ENCODE assay signal across 8 mouse cellular contexts in genomic region chr1:82834572-82834971, GRCm38 (mm10). TPM values are rescaled to one million over a fixed set of nuclear protein-coding genes. Genes with fewer than 3 reads are reported as not detected.
A peak's percentile ranks its signal among the peaks of the same experiment; 100 is the strongest.
DNase-seq lines count a peak whose midpoint lies in the region; ATAC-seq and TF ChIP-seq lines count a peak whose summit lies in the region.

No protein-coding gene starts in this region.

- H3K4me2 ChIP-seq in lung, postnatal 0 days (replicated peaks; ENCODE audit: low read depth, low read length), result no peak overlapping the region
- peak overlapping the region; percentile 71 for H3K4me2 ChIP-seq in liver, embryonic 15.5 days

- 44% methylated on average over 8 of the region's 8 CpGs for WGBS in lung, postnatal 0 days
- 17% methylated on average over 8 of the region's 8 CpGs for WGBS in liver, embryonic 15.5 days (ENCODE audit: insufficient replicate concordance)

- peaks cover 4% of the 10 kb centered on the region; the same call in 1 of the 2 replicates for H3K4me1 ChIP-seq in lung, postnatal 0 days (ENCODE audit: insufficient read depth, low read depth, low read length)
- peaks cover 93% of the 10 kb centered on the region for H3K4me1 ChIP-seq in erythroblast, embryonic 14.5 days (ENCODE audit: control insufficient read depth)
- H3K4me1 ChIP-seq in liver, embryonic 15.5 days (replicated peaks), result peaks cover 86% of the 10 kb centered on the region

- no peaks in the 10 kb centered on the region for H3K36me3 ChIP-seq in lung, postnatal 0 days (ENCODE audit: insufficient read depth, low read length)
- peaks cover 36% of the 10 kb centered on the region for H3K36me3 ChIP-seq in erythroblast, embryonic 14.5 days (ENCODE audit: control insufficient read depth)
- no peaks in the 10 kb centered on the region for H3K36me3 ChIP-seq in liver, embryonic 15.5 days (replicated peaks)

- no peak for TF ChIP-seq EP300 in lung, postnatal 0 days (IDR thresholded peaks at IDR 0.05)

- TF ChIP-seq CTCF in lung, postnatal 0 days (IDR thresholded peaks at IDR 0.05), result no peak

- no peak overlapping the region for H3K9ac ChIP-seq in lung, postnatal 0 days (replicated peaks; ENCODE audit: low read depth)
- H3K9ac ChIP-seq in liver, embryonic 15.5 days, result peak overlapping the region; percentile 62

- no peak for ATAC-seq in lung, postnatal 0 days
- ATAC-seq in liver, embryonic 15.5 days (ENCODE audit: insufficient read depth), result peak; percentile 81

- H3K27ac ChIP-seq in lung, postnatal 0 days (ENCODE audit: low read length), result no peak overlapping the region
- H3K27ac ChIP-seq in liver, embryonic 15.5 days (replicated peaks), result peak overlapping the region; percentile 100

- no peak overlapping the region for H3K4me3 ChIP-seq in lung, postnatal 0 days (ENCODE audit: low read depth, low read length)
- H3K4me3 ChIP-seq in erythroblast, embryonic 14.5 days (replicated peaks), result peak overlapping the region; percentile 50
- H3K4me3 ChIP-seq in liver, embryonic 15.5 days (replicated peaks), result peak overlapping the region; percentile 20

- no peaks in the 10 kb centered on the region for H3K27me3 ChIP-seq in lung, postnatal 0 days (replicated peaks; ENCODE audit: insufficient read depth, low read length)
- no peaks in the 10 kb centered on the region for H3K27me3 ChIP-seq in erythroblast, embryonic 14.5 days (ENCODE audit: control insufficient read depth)
- no peaks in the 10 kb centered on the region for H3K27me3 ChIP-seq in liver, embryonic 15.5 days

- H3K9me3 ChIP-seq in lung, postnatal 0 days (ENCODE audit: low read length), result no peaks in the 10 kb centered on the region
- H3K9me3 ChIP-seq in erythroblast, embryonic 14.5 days (ENCODE audit: control insufficient read depth, low read length), result peaks cover 3% of the 10 kb centered on the region
- H3K9me3 ChIP-seq in liver, embryonic 15.5 days (replicated peaks), result no peaks in the 10 kb centered on the region

- intact Hi-C loops in left cerebral cortex, postnatal 36 days (cut with DNase I), result no loop called here

- DNase-seq in lung, postnatal 10 days, result peak; percentile 45
- DNase-seq in lung, postnatal 0 days (ENCODE audit: low spot score), result no peak
- DNase-seq in Muller cell, postnatal 12 days (ENCODE audit: inconsistent ontology term), result peak; percentile 14
- no peak for DNase-seq in left cerebral cortex, postnatal 36 days (ENCODE audit: low spot score in 2 of 2)
- DNase-seq in cerebellum, postnatal 10 days, result no peak
- DNase-seq in thymus, postnatal 0 days (ENCODE audit: low spot score), result no peak

RNA-seq across cellular contexts. Expression of gene Agfg1, which starts 4.7 kb away (rescaled TPM):
- 28.3 and 34.8 TPM in 2 replicates for polyA plus RNA-seq in lung, postnatal 0 days (2015; fragmentation: Nextera tagmentation; extraction: Ambion mirVana)
- 5.0 and 5.5 TPM in 2 replicates for polyA plus RNA-seq in erythroblast, embryonic 14.5 days (2012)
- polyA plus RNA-seq in liver, embryonic 15.5 days (2015; fragmentation: Nextera tagmentation; extraction: Ambion mirVana), result 46.3 and 46.5 TPM in 2 replicates
- 10 to 100 TPM; 75.9 to 81.3 TPM for total RNA-seq in left cerebral cortex, postnatal 36 days (2021)
- polyA plus RNA-seq in thymus, postnatal 0 days (2015; fragmentation: Nextera tagmentation; extraction: Ambion mirVana), result 45.2 and 50.4 TPM in 2 replicates

Comparison
In these comparisons a context has a peak if more than half of its experiments do, and no peak if none do; other contexts are left out.
1. DNase-seq: peak in lung, postnatal 10 days (single experiment) and Muller cell, postnatal 12 days (single experiment); none in lung, postnatal 0 days (single experiment), left cerebral cortex, postnatal 36 days (0 of 2), cerebellum, postnatal 10 days (0 of 2) and thymus, postnatal 0 days (single experiment).